Comparison of ENCODE assay signal across 9 mouse cellular contexts in the genomic region with DNA sequence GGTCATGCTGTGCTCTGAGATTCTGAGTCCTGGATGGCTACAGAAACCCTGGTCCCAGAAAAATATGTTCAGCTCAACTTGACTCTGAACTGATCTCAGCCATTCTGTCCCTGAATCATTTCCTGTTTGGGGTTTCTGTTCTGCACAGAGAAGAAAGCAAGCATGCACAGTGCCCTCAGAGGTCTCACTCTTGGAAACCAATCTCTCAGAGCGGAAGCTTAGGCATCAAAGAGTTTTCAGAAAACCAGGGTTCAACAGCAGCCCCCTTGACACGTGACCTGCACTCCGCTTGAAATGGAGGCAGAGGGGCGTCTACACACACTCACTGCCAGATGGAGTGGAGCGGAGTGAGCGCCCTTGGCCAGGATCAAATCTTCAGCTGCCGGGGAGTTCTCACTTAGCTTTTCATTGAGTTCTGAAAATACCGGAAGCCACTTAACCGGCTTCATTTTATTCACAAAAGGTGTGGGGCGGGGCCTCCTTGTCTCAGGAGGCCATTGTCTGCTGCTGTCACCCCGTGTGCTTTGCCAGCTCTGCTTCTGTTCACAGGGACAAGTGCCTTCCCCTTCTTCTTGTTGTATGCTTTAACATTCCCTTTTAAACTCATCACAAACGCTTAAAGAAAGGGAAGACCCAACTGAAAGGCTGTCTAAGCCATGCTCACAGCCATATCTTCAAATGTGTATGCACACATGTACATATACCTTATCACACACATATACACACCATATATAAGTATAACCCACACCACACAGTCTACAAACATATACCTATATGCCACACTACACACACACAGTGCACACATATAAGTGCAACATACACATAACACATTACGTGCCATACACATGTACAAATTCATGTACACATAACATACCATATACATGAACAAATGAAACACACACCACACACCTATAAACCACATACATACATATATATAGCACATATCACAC. TPM values are rescaled to one million over a fixed set of nuclear protein-coding genes. Genes with fewer than 3 reads are reported as not detected.
A peak's percentile ranks its signal among the peaks of the same experiment; 100 is the strongest.
DNase-seq lines count a peak whose midpoint lies in the region; ATAC-seq lines count a peak whose summit lies in the region.
"Had no signal": no experiment of that assay in that cellular context is flagged by ENCODE, and none has a peak within 500 bp of the region (broad histone marks: within the 10 kb centered on the region; RNA-seq: fewer than 3 reads in every experiment).

No protein-coding gene starts in this region.

- H3K4me3 ChIP-seq in embryonic facial prominence, embryonic 14.5 days (ENCODE audit: low read depth, low read length), result no peak overlapping the region
- no peak overlapping the region for H3K4me3 ChIP-seq in hindbrain, embryonic 16.5 days (ENCODE audit: low read length)
- peak overlapping the region; percentile 26; the same call in 1 of the 2 replicates for H3K4me3 ChIP-seq in lung, embryonic 16.5 days (ENCODE audit: low read length)

- no peaks in the 10 kb centered on the region for H3K27me3 ChIP-seq in embryonic facial prominence, embryonic 14.5 days (replicated peaks; ENCODE audit: control insufficient read depth, insufficient read depth, low read length)
- H3K27me3 ChIP-seq in hindbrain, embryonic 16.5 days (replicated peaks; ENCODE audit: control insufficient read depth, insufficient read depth, low read length), result no peaks in the 10 kb centered on the region
- H3K27me3 ChIP-seq in lung, embryonic 16.5 days (ENCODE audit: control insufficient read depth, insufficient read depth, low read depth, low read length), result no peaks in the 10 kb centered on the region
- no peaks in the 10 kb centered on the region for H3K27me3 ChIP-seq in splenic B cell, adult 2 months (ENCODE audit: control insufficient read depth, insufficient read depth, low read length, poor library complexity, severe bottlenecking)

- ATAC-seq in embryonic facial prominence, embryonic 14.5 days (ENCODE audit: low read depth), result peak; percentile 51
- ATAC-seq in hindbrain, embryonic 16.5 days, result 0 out of 2 replicates have a peak, but pooled peaks have one; percentile 49
- ATAC-seq in lung, embryonic 16.5 days (ENCODE audit: low read depth), result peak; percentile 75

- no peaks in the 10 kb centered on the region for H3K9me3 ChIP-seq in embryonic facial prominence, embryonic 14.5 days (ENCODE audit: control insufficient read depth, low read length)
- no peaks in the 10 kb centered on the region for H3K9me3 ChIP-seq in hindbrain, embryonic 16.5 days (ENCODE audit: control insufficient read depth, low read length)
- H3K9me3 ChIP-seq in lung, embryonic 16.5 days (ENCODE audit: control insufficient read depth, low read length), result no peaks in the 10 kb centered on the region
- H3K9me3 ChIP-seq: G1E had no signal

- WGBS in embryonic facial prominence, embryonic 14.5 days, result 22% methylated on average over 13 of the region's 13 CpGs
- WGBS in hindbrain, embryonic 16.5 days, result 20% methylated on average over 13 of the region's 13 CpGs
- WGBS in lung, embryonic 16.5 days, result 18% methylated on average over 13 of the region's 13 CpGs

- no peaks in the 10 kb centered on the region for H3K36me3 ChIP-seq in embryonic facial prominence, embryonic 14.5 days (ENCODE audit: control insufficient read depth, insufficient read depth, low read length)
- H3K36me3 ChIP-seq in hindbrain, embryonic 16.5 days (ENCODE audit: control insufficient read depth, insufficient read depth, low read length), result peaks cover 4% of the 10 kb centered on the region; the same call in 1 of the 2 replicates
- no peaks in the 10 kb centered on the region for H3K36me3 ChIP-seq in lung, embryonic 16.5 days (ENCODE audit: control insufficient read depth, insufficient read depth, low read length)
- peaks cover 4% of the 10 kb centered on the region for H3K36me3 ChIP-seq in splenic B cell, adult 2 months (ENCODE audit: control insufficient read depth, insufficient read depth, low read length, poor library complexity, severe bottlenecking)

- H3K4me1 ChIP-seq in embryonic facial prominence, embryonic 14.5 days (ENCODE audit: control insufficient read depth, insufficient read depth, low read length), result no peaks in the 10 kb centered on the region; the same call in 1 of the 2 replicates
- H3K4me1 ChIP-seq in hindbrain, embryonic 16.5 days (ENCODE audit: control insufficient read depth, insufficient read depth, low read depth, low read length), result peaks cover 10% of the 10 kb centered on the region
- peaks cover 15% of the 10 kb centered on the region for H3K4me1 ChIP-seq in lung, embryonic 16.5 days (replicated peaks; ENCODE audit: control insufficient read depth, insufficient read depth, low read length)

- H3K9ac ChIP-seq in embryonic facial prominence, embryonic 14.5 days (ENCODE audit: low read depth, low read length), result no peak overlapping the region
- no peak overlapping the region for H3K9ac ChIP-seq in hindbrain, embryonic 16.5 days (ENCODE audit: low read depth, low read length)
- 0 out of 2 replicates have a peak overlapping the region, but pooled peaks have one; percentile 43 for H3K9ac ChIP-seq in lung, embryonic 16.5 days (ENCODE audit: low read length)

- intact Hi-C loops in heart, postnatal 25 days (cut with DNase I), result no loop called here

- DNase-seq in heart, adult 11 months, result peak; percentile 95
- no peak for DNase-seq in heart, postnatal 25 days (ENCODE audit: low spot score)
- DNase-seq in embryonic facial prominence, embryonic 14.5 days (ENCODE audit: low spot score), result peak; percentile 58
- DNase-seq in splenic B cell, adult 2 months (ENCODE audit: low read depth, low spot score), result peak; percentile 79
- no peak for DNase-seq in urinary bladder, postnatal 36 days (ENCODE audit: low spot score in 2 of 2)
- DNase-seq in left cerebral cortex, adult 11 months (ENCODE audit: low spot score), result no peak

- H3K27ac ChIP-seq in embryonic facial prominence, embryonic 14.5 days (replicated peaks; ENCODE audit: low read depth, low read length), result peak overlapping the region; percentile 34; the same call in 1 of the 2 replicates
- H3K27ac ChIP-seq in hindbrain, embryonic 16.5 days (ENCODE audit: low read depth, low read length), result no peak overlapping the region; the same call in 1 of the 2 replicates
- peak overlapping the region; percentile 82 for H3K27ac ChIP-seq in lung, embryonic 16.5 days (ENCODE audit: low read length)

- H3K4me2 ChIP-seq in embryonic facial prominence, embryonic 14.5 days (ENCODE audit: low read depth, low read length), result peak overlapping the region; percentile 26
- H3K4me2 ChIP-seq in hindbrain, embryonic 16.5 days (ENCODE audit: low read length), result peak overlapping the region; percentile 4; the same call in 1 of the 2 replicates
- peak overlapping the region; percentile 47 for H3K4me2 ChIP-seq in lung, embryonic 16.5 days (ENCODE audit: low read depth, low read length)

RNA-seq across cellular contexts. Expression of a gene that starts 36.2 kb away (rescaled TPM):
- 10 to 100 TPM; 22.7 to 25.2 TPM for total RNA-seq in heart, postnatal 25 days (2021)
- polyA plus RNA-seq in embryonic facial prominence, embryonic 14.5 days (2014; fragmentation: Nextera tagmentation; extraction: Ambion mirVana), result 62.8 and 68.7 TPM in 2 replicates
- polyA plus RNA-seq in hindbrain, embryonic 16.5 days (2015; fragmentation: Nextera tagmentation; extraction: Ambion mirVana), result 123 and 127 TPM in 2 replicates
- polyA plus RNA-seq in lung, embryonic 16.5 days (2015; fragmentation: Nextera tagmentation; extraction: Ambion mirVana), result 51.2 and 51.6 TPM in 2 replicates

Comparison
In these comparisons a context has a peak if more than half of its experiments do, and no peak if none do; other contexts are left out.
1. DNase-seq: peak in heart, adult 11 months (single experiment), embryonic facial prominence, embryonic 14.5 days (single experiment) and splenic B cell, adult 2 months (single experiment); none in heart, postnatal 25 days (single experiment), urinary bladder, postnatal 36 days (0 of 2) and left cerebral cortex, adult 11 months (single experiment).
2. Peak in every context shown above with its lines, with median percentiles within 50 percentile points of each other: ATAC-seq and H3K4me2 ChIP-seq.